Mouse (Mus musculus) stomach, postnatal 0 days (tissue): ENCODE results near the gene Eef1a1.

Source experiments
- CTCF ChIP-seq: IDR thresholded peaks from 2 replicates; pipeline ENCODE4 v1.5.1; 2016; ENCODE audit warnings: antibody characterized with exemption, low read depth, mild to moderate bottlenecking, moderate library complexity
- EP300 ChIP-seq: optimal IDR thresholded peaks from 2 replicates; pipeline ENCODE3; 2016; ENCODE audit warnings: antibody characterized with exemption

DNA sequence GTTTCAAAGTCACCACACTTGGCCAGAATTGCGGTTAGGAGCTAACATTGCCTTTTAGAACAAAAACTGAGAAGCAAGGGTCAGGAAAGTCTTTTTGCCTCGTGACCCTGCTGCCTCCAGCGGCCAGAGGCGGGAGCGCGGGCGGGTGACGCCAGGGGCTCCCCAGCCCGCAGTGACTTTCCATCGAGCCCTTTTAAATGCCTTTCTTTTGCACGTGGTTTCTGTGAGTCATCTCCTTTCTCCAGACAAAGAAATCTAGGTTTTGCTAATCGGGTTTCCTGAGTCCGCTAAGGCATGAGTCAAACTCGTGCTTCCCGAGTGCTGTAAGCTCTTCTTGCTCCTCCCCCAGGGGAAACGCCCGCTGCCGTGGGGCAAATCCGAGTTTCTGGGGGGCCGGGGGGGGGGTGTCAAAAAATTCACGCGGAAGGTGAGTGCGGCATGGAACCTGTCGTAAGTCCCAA, 38.4 kb upstream of the Eef1a1 start:
- TF ChIP-seq CTCF (peak; percentile 79), EP300 (no peak)
